Mouse (Mus musculus): ENCODE data around the gene Trmt2b. TPM values are rescaled to one million over a fixed set of nuclear protein-coding genes. Genes with fewer than 3 reads are reported as not detected.

Gene Trmt2b
- polyA plus RNA-seq (2017; shearing (Covaris generic)) = 35.9 TPM

DNA sequence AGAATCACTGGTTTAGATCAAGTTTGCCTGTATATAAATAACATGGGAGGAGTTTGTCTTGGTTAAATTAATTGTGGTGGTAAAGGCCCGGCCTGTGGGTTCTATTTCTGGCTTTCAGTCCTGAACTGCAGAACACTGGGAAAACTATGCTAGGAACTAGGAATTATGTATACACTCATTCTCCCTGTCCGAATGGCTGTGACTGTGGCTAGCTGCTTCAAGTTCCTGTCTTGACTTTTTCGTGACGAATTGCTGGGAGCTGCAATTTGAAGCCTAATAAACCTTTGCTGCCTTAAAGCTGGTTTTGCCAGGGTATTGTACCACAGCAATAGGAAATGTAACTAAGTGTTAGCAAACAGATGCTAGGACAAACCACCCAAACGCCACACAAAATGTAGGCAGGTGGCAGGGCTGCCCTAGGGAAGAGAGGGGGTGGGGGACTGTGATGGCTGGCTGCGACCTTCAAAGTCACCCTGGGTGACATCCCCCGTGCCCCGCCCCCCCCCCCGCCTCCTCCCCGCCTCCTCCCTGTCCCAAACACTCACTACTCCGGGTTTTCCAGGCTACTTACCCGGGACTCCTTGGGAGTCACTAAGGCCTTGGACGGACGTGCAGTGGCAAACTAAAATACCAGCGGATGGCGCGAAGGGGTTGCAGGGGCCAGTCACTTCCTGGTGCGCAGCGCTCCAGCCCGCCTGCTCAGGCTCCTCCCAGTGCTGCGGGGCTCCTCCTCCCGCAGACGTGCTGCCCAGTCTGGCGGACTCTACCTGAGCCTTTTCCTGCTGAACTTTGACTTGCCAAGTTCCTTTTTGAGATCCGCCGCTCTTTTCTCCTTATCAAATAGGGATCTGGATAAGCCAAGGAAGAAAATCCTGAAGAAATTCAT is at the start of gene Trmt2b:
TSS of gene Trmt2b (minus strand) at position 710 of the 886 bp plus-strand sequence.

DNA sequence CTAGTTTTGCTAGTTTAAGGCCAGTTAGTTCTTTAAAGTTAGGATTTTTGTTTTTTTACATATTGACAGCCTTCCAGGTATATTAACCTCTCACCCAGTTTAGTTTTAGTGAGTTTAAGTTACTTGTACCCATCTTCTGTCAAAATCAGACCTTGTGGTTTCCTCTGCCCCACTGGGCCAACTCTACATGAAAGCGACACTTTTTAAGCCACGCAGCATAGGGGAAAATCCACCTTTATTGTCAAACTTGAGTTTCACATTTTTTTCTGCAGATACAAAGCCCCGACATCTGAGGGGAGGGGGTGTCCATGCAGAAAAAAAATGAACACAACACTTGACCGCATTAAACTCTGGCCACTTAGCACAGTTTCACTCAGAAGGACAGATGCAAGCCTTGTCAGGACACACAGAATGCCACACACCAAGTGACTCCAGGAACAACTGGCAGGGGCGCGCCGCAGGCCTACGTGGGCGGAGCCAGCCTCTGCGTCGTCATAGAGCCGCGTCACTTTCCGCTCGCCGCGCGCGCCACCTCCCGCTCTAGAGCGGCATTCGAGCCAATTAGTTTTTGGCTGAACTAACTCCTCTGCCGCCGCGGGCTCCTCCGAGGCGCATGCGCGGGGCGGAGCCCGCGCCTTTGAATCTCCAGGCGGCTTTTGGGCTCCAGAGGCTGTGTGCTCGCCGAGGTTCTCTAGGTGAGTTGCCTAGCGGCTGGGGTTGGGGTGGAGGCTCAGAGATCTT is 30.9 kb upstream of the Trmt2b start, which contains the start of gene Cenpi:
TSS of gene Cenpi (plus strand) at position 551 of the 741 bp plus-strand sequence.

GRCm38 (mm10) chrX:134221856-134222255 is 54.9 kb downstream of the Trmt2b start, which contains the start of gene Nox1:
Nox1 (minus strand) TSS chrX:134221956.

DNA sequence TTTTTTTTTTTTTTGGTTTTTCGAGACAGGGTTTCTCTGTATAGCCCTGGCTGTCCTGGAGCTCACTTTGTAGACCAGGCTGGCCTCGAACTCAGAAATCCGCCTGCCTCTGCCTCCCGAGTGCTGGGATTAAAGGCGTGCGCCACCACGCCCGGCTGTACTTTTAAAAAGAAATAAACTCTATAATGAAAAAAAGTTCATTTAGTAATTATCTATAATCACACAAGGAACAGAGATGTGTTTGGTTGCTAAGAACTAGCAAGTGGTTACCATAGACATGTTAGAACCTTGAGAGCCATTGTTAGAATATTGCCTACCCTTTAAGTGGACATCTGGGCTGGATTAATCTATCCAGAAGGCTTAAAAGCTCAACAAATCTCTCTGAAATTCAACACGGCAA is 89.6 kb downstream of the Trmt2b start, which contains the start of gene Arl13a:
TSS of gene Arl13a (plus strand) at position 301 of the 400 bp plus-strand sequence.

Other genes starting within 250 kb of the Trmt2b start
- gene Cstf2, start 217.8 kb downstream of the Trmt2b start, polyA plus RNA-seq (2017; shearing (Covaris generic)) = 56.8 TPM
- 2.7 TPM for gene Xkrx, start 114.9 kb downstream of the Trmt2b start, polyA plus RNA-seq (2017; shearing (Covaris generic))
- not detected for gene Arl13a, start 89.5 kb downstream of the Trmt2b start, polyA plus RNA-seq (2017; shearing (Covaris generic))
- gene Nox1, start 55.0 kb downstream of the Trmt2b start, polyA plus RNA-seq (2017; shearing (Covaris generic)) = 1.8 TPM
- gene Tmem35a, start 18.2 kb upstream of the Trmt2b start, polyA plus RNA-seq (2017; shearing (Covaris generic)) = not detected
- gene Cenpi, start 31.1 kb upstream of the Trmt2b start, polyA plus RNA-seq (2017; shearing (Covaris generic)) = 3.8 TPM
- gene Drp2, start 127.6 kb upstream of the Trmt2b start, polyA plus RNA-seq (2017; shearing (Covaris generic)) = not detected
- gene Taf7l, start 199.5 kb upstream of the Trmt2b start, polyA plus RNA-seq (2017; shearing (Covaris generic)) = not detected

All from inflammation-experienced regulatory T-cells, adult 16 weeks (primary cell).